Mouse (Mus musculus): ENCODE measurements at regions not wholly inside any gene's neighbourhood (a gene's known extent, or its start where the extent isn't known, plus 50 kb on each side); places are given as distances from the start of the nearest gene placed in this dataset.

GRCm38 (mm10) chr12:54353694-54354093 is 150.0 kb upstream of the Egln3 start:
- TF ChIP-seq CTCF (IDR thresholded peaks at IDR 0.05; ENCODE audit: low read depth, low read length), result no peak
- no peak for TF ChIP-seq POLR2A (IDR thresholded peaks at IDR 0.05; ENCODE audit: insufficient read depth, low read length)
- TF ChIP-seq EP300 (IDR thresholded peaks at IDR 0.05; ENCODE audit: insufficient read depth, low read depth, low read length), result no peak
